Mouse (Mus musculus) c-Kit-positive CD71-positive TER-119-positive erythroid progenitor cells, embryonic 14.5 days (primary cell): Measurements from ENCODE around the gene Thrb.

Source experiments
- DNase-seq: peaks from one replicate; pipeline ENCODE4 v3.0.0-alpha.2; 2013; ENCODE audit warnings: low spot score

Thrb gene

GRCm38 (mm10) chr14:17959901-17960300 lies 299.8 kb downstream of the Thrb start:
- no peak for DNase-seq

GRCm38 (mm10) chr14:17967117-17967726 lies 307.2 kb downstream of the Thrb start:
- DNase-seq, result peak; percentile 3

GRCm38 (mm10) chr14:17972132-17972531 lies 312.1 kb downstream of the Thrb start:
- DNase-seq, result no peak

DNA sequence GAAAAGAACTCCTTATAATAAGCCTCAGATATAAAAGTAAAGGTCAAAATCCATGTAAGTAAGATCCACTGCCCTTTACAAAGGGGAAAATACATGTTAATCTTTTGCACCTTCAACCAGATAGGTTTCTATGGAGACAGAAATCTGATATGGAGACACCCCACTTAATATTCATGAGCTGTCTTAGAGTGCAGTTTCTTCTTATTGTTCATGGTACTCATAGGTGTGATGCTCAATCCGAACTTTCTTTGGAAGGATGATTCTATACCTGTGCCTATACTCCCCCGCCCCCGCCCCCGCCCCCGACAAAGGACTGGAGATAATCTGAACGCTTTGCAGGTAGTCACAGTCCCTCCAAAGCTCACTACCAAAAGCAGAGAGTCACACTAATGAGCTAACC lies 312.6 kb downstream of the Thrb start:
- DNase-seq, result no peak

DNA sequence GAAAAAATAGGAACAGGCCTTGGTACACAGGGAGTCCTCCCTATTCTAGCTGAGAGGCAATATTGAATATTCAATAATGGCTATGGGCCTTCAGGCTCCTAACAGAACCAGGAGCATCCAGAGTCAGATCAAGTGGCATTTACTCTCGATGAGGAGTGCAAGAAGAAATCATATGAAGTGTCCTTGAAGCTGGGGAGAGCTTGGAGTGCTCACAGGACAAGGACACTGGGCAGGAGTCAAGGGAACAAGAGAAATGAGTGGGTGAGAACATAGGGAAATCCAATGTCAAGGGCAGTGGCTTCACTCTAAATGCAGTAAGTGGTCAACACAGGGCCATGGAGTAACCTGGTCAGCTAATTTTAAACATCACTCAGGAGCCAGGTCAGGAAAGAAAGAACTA lies 315.7 kb downstream of the Thrb start:
- no peak for DNase-seq

- DNase-seq, result no peak
Measured at GRCm38 (mm10) chr14:17978259-17978658, 318.2 kb downstream of the Thrb start.

DNA sequence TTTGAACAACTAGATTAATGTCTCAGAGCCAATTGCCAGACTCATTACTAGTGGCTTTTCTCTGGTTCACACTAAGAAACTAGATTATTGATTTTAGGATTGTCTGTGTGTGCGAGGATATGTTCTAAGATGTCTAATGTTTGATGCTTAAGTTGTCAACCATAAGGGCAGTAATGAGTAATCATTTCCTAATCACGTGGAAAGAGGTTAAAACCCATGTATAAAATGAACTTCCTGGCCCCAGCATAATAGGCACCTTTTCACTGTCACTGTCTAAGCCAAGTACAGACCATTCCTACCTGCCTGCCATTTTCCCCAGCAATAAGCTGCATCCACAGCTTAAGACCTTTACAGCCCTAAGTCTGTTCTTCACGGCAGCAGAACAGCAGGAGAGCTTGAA lies 321.2 kb downstream of the Thrb start:
- no peak for DNase-seq

DNA sequence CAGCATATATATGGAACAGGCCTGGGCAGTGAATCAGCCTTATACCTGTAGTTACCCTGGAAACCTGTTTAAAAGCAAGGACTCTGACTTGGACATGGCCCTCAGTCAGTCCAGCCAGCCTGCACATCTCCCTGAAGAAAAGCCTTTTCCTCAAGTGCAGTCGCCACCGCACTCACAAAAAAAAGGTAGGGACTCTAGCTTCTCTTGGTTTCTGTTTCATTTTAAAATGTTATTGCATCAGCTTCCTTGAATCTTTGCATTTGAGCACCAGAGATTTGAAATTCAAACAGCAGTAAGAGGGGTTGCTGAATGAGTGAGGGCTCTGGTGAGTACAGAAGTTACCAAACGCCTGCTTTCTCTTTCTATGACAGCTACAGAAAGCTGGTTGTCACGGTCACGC lies 322.0 kb downstream of the Thrb start:
- no peak for DNase-seq

DNA sequence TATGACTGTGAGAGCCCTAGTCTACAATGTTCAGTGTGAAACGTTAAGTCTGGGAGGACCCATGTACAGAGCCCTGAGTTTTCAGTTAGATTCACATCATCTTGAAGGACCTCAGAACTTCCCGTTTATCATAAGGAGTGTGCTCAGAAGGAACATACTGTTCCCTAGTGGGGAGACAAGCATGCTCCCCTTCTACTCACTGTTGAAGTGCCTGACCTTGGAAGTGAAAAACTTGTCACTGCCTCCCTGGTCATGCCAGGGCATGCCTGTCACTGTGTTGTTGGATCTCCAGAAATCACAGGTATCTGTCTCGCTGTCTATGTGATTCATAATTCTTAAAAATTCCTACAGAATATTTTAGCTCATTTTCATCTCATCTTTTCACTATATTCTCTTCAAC lies 323.3 kb downstream of the Thrb start:
- DNase-seq, result no peak

GRCm38 (mm10) chr14:17983839-17984238 lies 323.8 kb downstream of the Thrb start:
- DNase-seq, result no peak

GRCm38 (mm10) chr14:17988580-17988979 lies 328.5 kb downstream of the Thrb start:
- no peak for DNase-seq

GRCm38 (mm10) chr14:17989182-17989581 lies 329.1 kb downstream of the Thrb start:
- DNase-seq, result no peak

DNA sequence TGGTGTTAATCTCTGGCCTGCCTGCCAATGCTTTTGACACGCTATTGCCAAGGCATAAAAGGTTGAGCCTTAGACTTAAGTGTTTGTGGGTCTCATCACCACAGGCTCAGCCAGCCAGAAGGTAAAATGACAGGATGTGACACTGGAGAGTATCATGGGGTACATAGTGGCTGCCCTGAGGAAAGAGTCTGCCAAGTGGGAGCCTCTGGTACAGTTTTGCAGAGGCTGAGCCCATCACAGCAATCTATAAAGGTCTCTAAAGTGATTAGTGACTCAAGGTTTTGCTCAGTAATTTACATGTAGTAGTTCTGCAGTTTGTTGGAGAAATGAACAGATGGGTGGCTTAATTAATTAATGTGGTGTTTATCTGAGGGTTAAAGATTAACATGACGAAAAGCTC lies 330.1 kb downstream of the Thrb start:
- DNase-seq, result no peak

DNA sequence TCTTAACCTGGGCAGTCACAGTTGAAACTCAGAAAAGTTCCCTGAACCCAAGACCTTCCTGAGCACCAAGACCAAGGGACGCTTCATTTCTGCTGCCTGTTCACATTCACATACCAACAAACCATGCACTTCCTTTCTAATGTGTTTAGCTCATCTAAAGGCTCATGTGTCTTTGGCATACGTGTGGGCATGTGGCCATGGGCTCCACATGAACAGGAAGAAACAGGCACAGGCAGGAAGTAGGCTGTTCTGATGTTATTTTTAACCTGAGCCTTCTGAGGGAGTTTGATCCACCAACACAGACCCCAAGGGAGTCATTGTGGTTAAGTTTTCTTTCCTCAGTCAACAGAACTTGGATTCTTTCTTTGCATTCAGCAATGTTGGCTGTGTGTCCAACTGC lies 341.8 kb downstream of the Thrb start:
- DNase-seq, result no peak

GRCm38 (mm10) chr14:18003686-18004085 lies 343.6 kb downstream of the Thrb start:
- no peak for DNase-seq

DNA sequence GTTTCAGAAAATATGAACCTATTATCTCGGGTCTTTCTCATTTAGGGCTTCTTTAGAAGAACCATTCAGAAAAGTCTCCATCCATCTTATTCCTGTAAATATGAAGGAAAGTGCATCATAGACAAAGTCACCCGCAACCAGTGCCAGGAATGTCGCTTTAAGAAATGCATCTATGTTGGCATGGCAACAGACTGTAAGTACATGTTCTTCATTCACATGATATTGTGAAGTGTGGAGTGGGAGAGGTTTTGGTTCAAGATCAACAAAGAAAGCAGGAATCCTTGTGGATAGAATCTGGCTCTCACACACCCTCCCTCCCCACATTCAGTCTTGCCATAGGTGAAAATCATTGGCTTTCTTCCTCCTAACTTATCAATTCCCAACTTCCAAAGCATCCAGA lies 348.5 kb downstream of the Thrb start:
- DNase-seq, result no peak

GRCm38 (mm10) chr14:18016604-18017003 lies 356.5 kb downstream of the Thrb start:
- DNase-seq, result no peak

GRCm38 (mm10) chr14:18020128-18020527 lies 360.1 kb downstream of the Thrb start:
- DNase-seq, result no peak

GRCm38 (mm10) chr14:18020636-18021035 lies 360.6 kb downstream of the Thrb start:
- DNase-seq, result no peak

DNA sequence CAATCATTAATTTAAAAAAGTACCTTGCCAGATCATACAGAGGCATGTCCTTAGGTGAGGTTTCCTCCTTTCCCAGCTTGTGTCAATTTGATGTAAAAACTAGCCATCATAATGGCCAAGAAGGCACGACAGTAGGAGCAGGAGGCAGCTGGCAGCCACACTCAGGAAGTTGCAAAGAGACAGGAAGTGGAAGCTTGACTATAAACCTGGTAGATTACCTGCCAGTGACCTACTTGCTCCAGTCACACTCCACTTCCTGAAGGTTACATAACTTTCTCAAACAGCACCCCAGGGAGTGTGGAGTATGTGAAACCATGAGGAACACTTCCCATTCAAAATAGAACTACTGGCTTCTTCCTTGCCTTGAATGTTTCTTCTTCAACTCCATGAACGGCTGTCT lies 361.7 kb downstream of the Thrb start:
- DNase-seq, result no peak

DNA sequence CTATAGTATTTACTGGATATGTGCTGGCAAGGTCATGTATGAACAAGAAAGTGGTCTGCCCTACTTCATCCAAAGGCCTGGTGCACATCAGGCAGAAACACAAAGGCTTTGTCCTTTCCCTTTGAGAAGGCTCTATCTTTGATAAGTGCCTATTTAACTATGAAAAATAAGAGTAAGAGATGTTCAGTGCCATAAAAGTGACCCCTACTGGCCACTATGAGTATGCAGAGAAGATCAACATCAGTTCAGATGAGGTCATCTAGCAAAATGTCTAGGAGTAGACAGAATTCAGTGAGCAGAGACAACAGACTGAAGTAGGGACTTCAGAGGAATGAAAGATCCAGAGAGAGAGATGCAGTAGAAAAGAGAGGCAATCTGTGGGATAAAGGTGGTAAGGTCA lies 362.3 kb downstream of the Thrb start:
- no peak for DNase-seq

DNA sequence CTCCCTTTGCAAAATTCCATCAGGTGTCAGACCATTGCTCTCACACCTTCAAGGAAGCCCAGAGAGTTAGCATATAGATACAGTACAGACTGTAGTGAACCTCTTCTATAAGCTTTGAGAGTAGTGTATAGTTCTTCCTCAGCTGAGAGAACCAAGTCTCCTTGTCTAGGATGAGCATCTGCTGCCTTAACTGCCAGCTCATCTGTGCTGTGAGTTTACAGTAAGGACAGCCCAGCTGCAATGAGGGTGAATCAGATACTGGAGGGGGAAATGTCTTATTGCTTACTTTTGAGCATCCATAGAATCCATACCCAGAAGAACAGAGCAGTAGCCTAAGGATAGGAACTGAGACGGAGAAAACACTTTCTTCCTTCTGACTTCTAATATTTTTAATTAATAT lies 367.8 kb downstream of the Thrb start:
- DNase-seq, result no peak

- no peak for DNase-seq
Measured at GRCm38 (mm10) chr14:18029181-18029932, 369.3 kb downstream of the Thrb start.

GRCm38 (mm10) chr14:18031941-18032340 lies 371.9 kb downstream of the Thrb start:
- no peak for DNase-seq
